Mouse (Mus musculus): ENCODE measurements around the gene Nlgn1. TPM values are rescaled to one million over a fixed set of nuclear protein-coding genes. Genes with fewer than 3 reads are reported as not detected.

Nlgn1 gene
- polyA plus RNA-seq, 1 experiment, result 0.31 TPM

GRCm38 (mm10) chr3:25844686-25845462, 487.4 kb downstream of the Nlgn1 start:
- Histone ChIP-seq H3K9me3 (replicated peaks; ENCODE audit: control insufficient read depth, insufficient read depth, low read length, poor library complexity, severe bottlenecking) (no peaks in the 10 kb centered on the region), H3K36me3 (ENCODE audit: control insufficient read depth, insufficient read depth, low read length, poor library complexity, severe bottlenecking) (no peaks in the 10 kb centered on the region), H3K27ac (ENCODE audit: insufficient read depth, low read length) (no peak overlapping the region), H3K4me1 (ENCODE audit: control insufficient read depth, insufficient read depth, low read length) (no peaks in the 10 kb centered on the region), H3K4me3 (ENCODE audit: low read depth, low read length) (no peak overlapping the region), H3K27me3 (ENCODE audit: control insufficient read depth, insufficient read depth, low read length, poor library complexity, severe bottlenecking) (no peaks in the 10 kb centered on the region), H3K9ac (ENCODE audit: low read depth, poor library complexity, severe bottlenecking) (no peak overlapping the region)
- TF ChIP-seq CTCF (IDR thresholded peaks at IDR 0.05; ENCODE audit: low read depth, low read length) (no peak), EP300 (IDR thresholded peaks at IDR 0.05; ENCODE audit: insufficient read depth, low read depth, low read length) (no peak), POLR2A (IDR thresholded peaks at IDR 0.05; ENCODE audit: insufficient read depth, low read length) (no peak)

- no peaks in the 10 kb centered on the region for H3K9me3 ChIP-seq (replicated peaks; ENCODE audit: control insufficient read depth, insufficient read depth, low read length, poor library complexity, severe bottlenecking)
- H3K27me3 ChIP-seq (ENCODE audit: control insufficient read depth, insufficient read depth, low read length, poor library complexity, severe bottlenecking), result no peaks in the 10 kb centered on the region
- no peak overlapping the region for H3K27ac ChIP-seq (ENCODE audit: insufficient read depth, low read length)
- H3K9ac ChIP-seq (ENCODE audit: low read depth, poor library complexity, severe bottlenecking), result no peak overlapping the region
- TF ChIP-seq EP300 (IDR thresholded peaks at IDR 0.05; ENCODE audit: insufficient read depth, low read depth, low read length) (no peak), POLR2A (IDR thresholded peaks at IDR 0.05; ENCODE audit: insufficient read depth, low read length) (no peak), CTCF (IDR thresholded peaks at IDR 0.05; ENCODE audit: low read depth, low read length) (no peak)
- H3K36me3 ChIP-seq (ENCODE audit: control insufficient read depth, insufficient read depth, low read length, poor library complexity, severe bottlenecking), result no peaks in the 10 kb centered on the region
- H3K4me3 ChIP-seq (ENCODE audit: low read depth, low read length), result no peak overlapping the region
- H3K4me1 ChIP-seq (ENCODE audit: control insufficient read depth, insufficient read depth, low read length), result no peaks in the 10 kb centered on the region
Observed at GRCm38 (mm10) chr3:25830237-25830636, 502.0 kb downstream of the Nlgn1 start.

GRCm38 (mm10) chr3:25813368-25813767, 518.9 kb downstream of the Nlgn1 start:
- no peak for TF ChIP-seq CTCF (IDR thresholded peaks at IDR 0.05; ENCODE audit: low read depth, low read length)
- no peak for TF ChIP-seq EP300 (IDR thresholded peaks at IDR 0.05; ENCODE audit: insufficient read depth, low read depth, low read length)
- no peak for TF ChIP-seq POLR2A (IDR thresholded peaks at IDR 0.05; ENCODE audit: insufficient read depth, low read length)
- H3K4me3 ChIP-seq (ENCODE audit: low read depth, low read length), result no peak overlapping the region
- H3K9me3 ChIP-seq (replicated peaks; ENCODE audit: control insufficient read depth, insufficient read depth, low read length, poor library complexity, severe bottlenecking), result no peaks in the 10 kb centered on the region
- no peak overlapping the region for H3K9ac ChIP-seq (ENCODE audit: low read depth, poor library complexity, severe bottlenecking)
- H3K36me3 ChIP-seq (ENCODE audit: control insufficient read depth, insufficient read depth, low read length, poor library complexity, severe bottlenecking), result no peaks in the 10 kb centered on the region
- H3K27me3 ChIP-seq (ENCODE audit: control insufficient read depth, insufficient read depth, low read length, poor library complexity, severe bottlenecking), result no peaks in the 10 kb centered on the region
- H3K4me1 ChIP-seq (ENCODE audit: control insufficient read depth, insufficient read depth, low read length), result no peaks in the 10 kb centered on the region
- no peak overlapping the region for H3K27ac ChIP-seq (ENCODE audit: insufficient read depth, low read length)

GRCm38 (mm10) chr3:25807559-25807958, 524.7 kb downstream of the Nlgn1 start:
- H3K4me3 ChIP-seq (ENCODE audit: low read depth, low read length), result no peak overlapping the region
- H3K27ac ChIP-seq (ENCODE audit: insufficient read depth, low read length), result no peak overlapping the region
- TF ChIP-seq POLR2A (IDR thresholded peaks at IDR 0.05; ENCODE audit: insufficient read depth, low read length) (no peak), EP300 (IDR thresholded peaks at IDR 0.05; ENCODE audit: insufficient read depth, low read depth, low read length) (no peak), CTCF (IDR thresholded peaks at IDR 0.05; ENCODE audit: low read depth, low read length) (no peak)

GRCm38 (mm10) chr3:25781651-25782050, 550.6 kb downstream of the Nlgn1 start:
- H3K9ac ChIP-seq (ENCODE audit: low read depth, poor library complexity, severe bottlenecking), result no peak overlapping the region
- no peaks in the 10 kb centered on the region for H3K4me1 ChIP-seq (ENCODE audit: control insufficient read depth, insufficient read depth, low read length)
- no peaks in the 10 kb centered on the region for H3K9me3 ChIP-seq (replicated peaks; ENCODE audit: control insufficient read depth, insufficient read depth, low read length, poor library complexity, severe bottlenecking)
- H3K4me3 ChIP-seq (ENCODE audit: low read depth, low read length), result no peak overlapping the region
- no peak for TF ChIP-seq CTCF (IDR thresholded peaks at IDR 0.05; ENCODE audit: low read depth, low read length)
- TF ChIP-seq EP300 (IDR thresholded peaks at IDR 0.05; ENCODE audit: insufficient read depth, low read depth, low read length), result no peak
- no peak for TF ChIP-seq POLR2A (IDR thresholded peaks at IDR 0.05; ENCODE audit: insufficient read depth, low read length)
- no peaks in the 10 kb centered on the region for H3K27me3 ChIP-seq (ENCODE audit: control insufficient read depth, insufficient read depth, low read length, poor library complexity, severe bottlenecking)
- H3K36me3 ChIP-seq (ENCODE audit: control insufficient read depth, insufficient read depth, low read length, poor library complexity, severe bottlenecking), result no peaks in the 10 kb centered on the region
- H3K27ac ChIP-seq (ENCODE audit: insufficient read depth, low read length), result no peak overlapping the region

More at GRCm38 (mm10) chr3:25807559-25807958, 524.7 kb downstream of the Nlgn1 start:
- no peak overlapping the region for H3K9ac ChIP-seq (ENCODE audit: low read depth, poor library complexity, severe bottlenecking)
- H3K27me3 ChIP-seq (ENCODE audit: control insufficient read depth, insufficient read depth, low read length, poor library complexity, severe bottlenecking), result no peaks in the 10 kb centered on the region
- no peaks in the 10 kb centered on the region for H3K4me1 ChIP-seq (ENCODE audit: control insufficient read depth, insufficient read depth, low read length)
- H3K36me3 ChIP-seq (ENCODE audit: control insufficient read depth, insufficient read depth, low read length, poor library complexity, severe bottlenecking), result no peaks in the 10 kb centered on the region
- H3K9me3 ChIP-seq (replicated peaks; ENCODE audit: control insufficient read depth, insufficient read depth, low read length, poor library complexity, severe bottlenecking), result no peaks in the 10 kb centered on the region

GRCm38 (mm10) chr3:25775437-25775836, 556.8 kb downstream of the Nlgn1 start:
- Histone ChIP-seq H3K4me3 (ENCODE audit: low read depth, low read length) (no peak overlapping the region), H3K9ac (ENCODE audit: low read depth, poor library complexity, severe bottlenecking) (no peak overlapping the region), H3K27ac (ENCODE audit: insufficient read depth, low read length) (no peak overlapping the region), H3K4me1 (ENCODE audit: control insufficient read depth, insufficient read depth, low read length) (no peaks in the 10 kb centered on the region), H3K36me3 (ENCODE audit: control insufficient read depth, insufficient read depth, low read length, poor library complexity, severe bottlenecking) (no peaks in the 10 kb centered on the region), H3K9me3 (replicated peaks; ENCODE audit: control insufficient read depth, insufficient read depth, low read length, poor library complexity, severe bottlenecking) (no peaks in the 10 kb centered on the region), H3K27me3 (ENCODE audit: control insufficient read depth, insufficient read depth, low read length, poor library complexity, severe bottlenecking) (no peaks in the 10 kb centered on the region)
- TF ChIP-seq EP300 (IDR thresholded peaks at IDR 0.05; ENCODE audit: insufficient read depth, low read depth, low read length), result no peak
- TF ChIP-seq POLR2A (IDR thresholded peaks at IDR 0.05; ENCODE audit: insufficient read depth, low read length), result no peak
- TF ChIP-seq CTCF (IDR thresholded peaks at IDR 0.05; ENCODE audit: low read depth, low read length), result no peak

Data from ES-Bruce4 (cell line).